Mouse (Mus musculus) limb, embryonic 13.5 days (tissue): ENCODE measurements around the gene Sntg2. TPM values are rescaled to one million over a fixed set of nuclear protein-coding genes. Genes with fewer than 3 reads are reported as not detected.
A peak's percentile ranks its signal among the peaks of the same experiment; 100 is the strongest.

Source experiments
- ATAC-seq: fragments of 200-750 bp; cut with Nextera tagmentation; 2 replicates; pipeline ENCODE4 v1.8.0; 2017; ENCODE audit warnings: low read depth, moderate number of reproducible peaks, moderate TSS enrichment; ENCODE audit not compliant: low FRiP score
- H3K27ac ChIP-seq: fragments of 300-500 bp; sonication (generic); 2 replicates; pipeline ENCODE4 v1.5.1; 2015; ENCODE audit warnings: inconsistent platforms, mild to moderate bottlenecking, moderate library complexity
- H3K27me3 ChIP-seq: fragments of 300-500 bp; sonication (generic); 2 replicates; pipeline ENCODE4 v1.6.1; 2015; ENCODE audit warnings: mild to moderate bottlenecking, inconsistent platforms
- H3K36me3 ChIP-seq: fragments of 300-500 bp; sonication (generic); 2 replicates; pipeline ENCODE4 v1.6.1; 2015; ENCODE audit warnings: inconsistent platforms, mild to moderate bottlenecking, moderate library complexity
- H3K4me1 ChIP-seq: fragments of 300-500 bp; sonication (generic); 2 replicates; pipeline ENCODE4 v1.6.1; 2015; ENCODE audit warnings: inconsistent platforms
- H3K4me2 ChIP-seq: fragments of 300-500 bp; sonication (generic); replicated peaks from 2 replicates; pipeline ENCODE4 v1.6.1; 2015; ENCODE audit warnings: inconsistent platforms, mild to moderate bottlenecking, moderate library complexity
- H3K4me3 ChIP-seq: fragments of 300-500 bp; sonication (generic); 2 replicates; pipeline ENCODE4 v1.5.1; 2015; ENCODE audit warnings: moderate library complexity, mild to moderate bottlenecking, inconsistent platforms
- H3K9ac ChIP-seq: fragments of 300-500 bp; sonication (generic); 2 replicates; pipeline ENCODE4 v1.6.1; 2015; ENCODE audit warnings: mild to moderate bottlenecking, inconsistent platforms
- H3K9me3 ChIP-seq: fragments of 300-500 bp; sonication (generic); 2 replicates; pipeline ENCODE4 v1.6.1; 2016; ENCODE audit warnings: inconsistent platforms
- WGBS: fragments of 180-500 bp; shearing (Covaris S2); methylation state at CpG from one replicate; pipeline ENCODE4 v1.1.7; 2015; 5-methylcytosine and 5-hydroxymethylcytosine counted together
- polyA plus RNA-seq: library from polyadenylated mRNA; unstranded; fragments of >200 nt; fragmentation: Nextera tagmentation; extraction: Ambion mirVana; gene quantifications from 2 replicates; pipeline ENCODE4 v1.2.1, GENCODE M21; 2015

The Sntg2 gene
- polyA plus RNA-seq, 1 experiment from 2014 or later, result 1.9 TPM

- H3K27me3 ChIP-seq, result peaks cover 3% of the 10 kb centered on the region
- WGBS, result 78% methylated on average over 4 of the region's 4 CpGs
- no peaks in the 10 kb centered on the region for H3K9me3 ChIP-seq
These were observed 145.2 kb downstream of the Sntg2 start for GRCm38 (mm10) chr12:30228004-30228403.

GRCm38 (mm10) chr12:30226247-30226646 is 146.9 kb downstream of the Sntg2 start:
- no peaks in the 10 kb centered on the region for H3K9me3 ChIP-seq
- no peak overlapping the region for H3K4me3 ChIP-seq
- no peak for ATAC-seq
- no peaks in the 10 kb centered on the region for H3K36me3 ChIP-seq
- no peak overlapping the region for H3K27ac ChIP-seq
- H3K4me2 ChIP-seq, result no peak overlapping the region
- peaks cover 3% of the 10 kb centered on the region for H3K27me3 ChIP-seq
- H3K9ac ChIP-seq, result no peak overlapping the region
- WGBS, result 81% methylated on average over 5 of the region's 5 CpGs
- no peaks in the 10 kb centered on the region for H3K4me1 ChIP-seq

More at GRCm38 (mm10) chr12:30228004-30228403, 145.2 kb downstream of the Sntg2 start:
- no peak for ATAC-seq
- Histone ChIP-seq H3K27ac (no peak overlapping the region), H3K4me2 (no peak overlapping the region), H3K4me3 (no peak overlapping the region), H3K9ac (no peak overlapping the region), H3K36me3 (no peaks in the 10 kb centered on the region), H3K4me1 (no peaks in the 10 kb centered on the region)

GRCm38 (mm10) chr12:30216762-30217441 is 156.3 kb downstream of the Sntg2 start:
- Histone ChIP-seq H3K9ac (no peak overlapping the region), H3K27me3 (peaks cover 6% of the 10 kb centered on the region; the same call in 1 of the 2 replicates), H3K4me1 (no peaks in the 10 kb centered on the region), H3K36me3 (no peaks in the 10 kb centered on the region), H3K9me3 (no peaks in the 10 kb centered on the region), H3K4me3 (no peak overlapping the region), H3K27ac (no peak overlapping the region), H3K4me2 (no peak overlapping the region)
- WGBS, result 91% methylated on average over 6 of the region's 6 CpGs
- ATAC-seq, result no peak

GRCm38 (mm10) chr12:30214761-30215160 is 158.4 kb downstream of the Sntg2 start:
- Histone ChIP-seq H3K4me2 (no peak overlapping the region), H3K9me3 (no peaks in the 10 kb centered on the region), H3K27me3 (peaks cover 3% of the 10 kb centered on the region; the same call in 1 of the 2 replicates), H3K27ac (no peak overlapping the region), H3K4me3 (no peak overlapping the region), H3K9ac (no peak overlapping the region), H3K4me1 (no peaks in the 10 kb centered on the region), H3K36me3 (no peaks in the 10 kb centered on the region)
- ATAC-seq, result no peak
- WGBS, result 74% methylated on average over 2 of the region's 2 CpGs

- 82% methylated on average over 2 of the region's 2 CpGs for WGBS
These were observed 162.8 kb downstream of the Sntg2 start for GRCm38 (mm10) chr12:30210388-30210787.

GRCm38 (mm10) chr12:30208527-30208926 is 164.6 kb downstream of the Sntg2 start:
- H3K4me2 ChIP-seq, result no peak overlapping the region
- H3K9me3 ChIP-seq, result no peaks in the 10 kb centered on the region
- no peaks in the 10 kb centered on the region for H3K36me3 ChIP-seq
- H3K4me1 ChIP-seq, result no peaks in the 10 kb centered on the region
- H3K27me3 ChIP-seq, result peaks cover 4% of the 10 kb centered on the region; the same call in 1 of the 2 replicates
- H3K27ac ChIP-seq, result no peak overlapping the region
- H3K9ac ChIP-seq, result no peak overlapping the region
- ATAC-seq, result no peak
- WGBS, result 64% methylated on average over 2 of the region's 2 CpGs
- no peak overlapping the region for H3K4me3 ChIP-seq

More at GRCm38 (mm10) chr12:30210388-30210787, 162.8 kb downstream of the Sntg2 start:
- Histone ChIP-seq H3K4me3 (no peak overlapping the region), H3K27ac (no peak overlapping the region), H3K4me1 (no peaks in the 10 kb centered on the region), H3K9ac (no peak overlapping the region), H3K4me2 (no peak overlapping the region), H3K36me3 (no peaks in the 10 kb centered on the region), H3K27me3 (no peaks in the 10 kb centered on the region; the same call in 1 of the 2 replicates), H3K9me3 (no peaks in the 10 kb centered on the region)
- no peak for ATAC-seq

GRCm38 (mm10) chr12:30208087-30208486 is 165.1 kb downstream of the Sntg2 start:
- Histone ChIP-seq H3K4me1 (no peaks in the 10 kb centered on the region), H3K27me3 (peaks cover 4% of the 10 kb centered on the region; the same call in 1 of the 2 replicates), H3K27ac (no peak overlapping the region), H3K9ac (no peak overlapping the region), H3K4me2 (no peak overlapping the region), H3K36me3 (no peaks in the 10 kb centered on the region), H3K9me3 (no peaks in the 10 kb centered on the region), H3K4me3 (no peak overlapping the region)
- 78% methylated on average over 5 of the region's 5 CpGs for WGBS
- no peak for ATAC-seq

- 72% methylated on average over 4 of the region's 4 CpGs for WGBS
These were observed 168.7 kb downstream of the Sntg2 start for GRCm38 (mm10) chr12:30204457-30204856.

GRCm38 (mm10) chr12:30202763-30203162 is 170.4 kb downstream of the Sntg2 start:
- peak; percentile 51; the same call in 1 of the 2 replicates for ATAC-seq
- H3K36me3 ChIP-seq, result no peaks in the 10 kb centered on the region
- no peak overlapping the region for H3K4me2 ChIP-seq
- no peak overlapping the region for H3K4me3 ChIP-seq
- peaks cover 24% of the 10 kb centered on the region; the same call in 1 of the 2 replicates for H3K27me3 ChIP-seq
- no peak overlapping the region for H3K9ac ChIP-seq
- peaks cover 9% of the 10 kb centered on the region; the same call in 1 of the 2 replicates for H3K4me1 ChIP-seq
- H3K27ac ChIP-seq, result no peak overlapping the region
- no peaks in the 10 kb centered on the region for H3K9me3 ChIP-seq
- 45% methylated on average over 1 of the region's 1 CpGs for WGBS

More at GRCm38 (mm10) chr12:30204457-30204856, 168.7 kb downstream of the Sntg2 start:
- no peak overlapping the region for H3K9ac ChIP-seq
- no peaks in the 10 kb centered on the region for H3K9me3 ChIP-seq
- H3K4me3 ChIP-seq, result no peak overlapping the region
- no peak overlapping the region for H3K4me2 ChIP-seq
- peaks cover 9% of the 10 kb centered on the region; the same call in 1 of the 2 replicates for H3K4me1 ChIP-seq
- no peaks in the 10 kb centered on the region for H3K36me3 ChIP-seq
- ATAC-seq, result no peak
- peaks cover 18% of the 10 kb centered on the region; the same call in 1 of the 2 replicates for H3K27me3 ChIP-seq
- no peak overlapping the region for H3K27ac ChIP-seq

- Histone ChIP-seq H3K36me3 (no peaks in the 10 kb centered on the region), H3K9ac (no peak overlapping the region), H3K4me3 (no peak overlapping the region), H3K27ac (no peak overlapping the region), H3K4me2 (no peak overlapping the region), H3K4me1 (peaks cover 13% of the 10 kb centered on the region; the same call in 1 of the 2 replicates), H3K27me3 (peaks cover 24% of the 10 kb centered on the region; the same call in 1 of the 2 replicates), H3K9me3 (no peaks in the 10 kb centered on the region)
- ATAC-seq, result no peak
- 85% methylated on average over 5 of the region's 5 CpGs for WGBS
These were observed 172.1 kb downstream of the Sntg2 start for GRCm38 (mm10) chr12:30201031-30201430.

GRCm38 (mm10) chr12:30200621-30201020 is 172.6 kb downstream of the Sntg2 start:
- Histone ChIP-seq H3K4me2 (no peak overlapping the region), H3K4me1 (peaks cover 13% of the 10 kb centered on the region; the same call in 1 of the 2 replicates), H3K9me3 (no peaks in the 10 kb centered on the region), H3K9ac (no peak overlapping the region), H3K27ac (no peak overlapping the region), H3K4me3 (no peak overlapping the region), H3K27me3 (peaks cover 24% of the 10 kb centered on the region; the same call in 1 of the 2 replicates), H3K36me3 (no peaks in the 10 kb centered on the region)
- 82% methylated on average over 7 of the region's 7 CpGs for WGBS
- no peak for ATAC-seq

- Histone ChIP-seq H3K27ac (no peak overlapping the region), H3K4me1 (peaks cover 13% of the 10 kb centered on the region; the same call in 1 of the 2 replicates), H3K4me2 (no peak overlapping the region), H3K27me3 (peaks cover 24% of the 10 kb centered on the region; the same call in 1 of the 2 replicates), H3K9me3 (no peaks in the 10 kb centered on the region), H3K4me3 (no peak overlapping the region), H3K9ac (no peak overlapping the region), H3K36me3 (no peaks in the 10 kb centered on the region)
- 31% methylated on average over 2 of the region's 2 CpGs for WGBS
- no peak for ATAC-seq
These were observed 173.4 kb downstream of the Sntg2 start for GRCm38 (mm10) chr12:30199735-30200134.
